Mouse (Mus musculus): Measurements from ENCODE around the gene Dnah17. TPM values are rescaled to one million over a fixed set of nuclear protein-coding genes. Genes with fewer than 3 reads are reported as not detected.

Dnah17 gene
- polyA plus RNA-seq, 1 experiment from 2014 or later = 0.04 TPM

DNA sequence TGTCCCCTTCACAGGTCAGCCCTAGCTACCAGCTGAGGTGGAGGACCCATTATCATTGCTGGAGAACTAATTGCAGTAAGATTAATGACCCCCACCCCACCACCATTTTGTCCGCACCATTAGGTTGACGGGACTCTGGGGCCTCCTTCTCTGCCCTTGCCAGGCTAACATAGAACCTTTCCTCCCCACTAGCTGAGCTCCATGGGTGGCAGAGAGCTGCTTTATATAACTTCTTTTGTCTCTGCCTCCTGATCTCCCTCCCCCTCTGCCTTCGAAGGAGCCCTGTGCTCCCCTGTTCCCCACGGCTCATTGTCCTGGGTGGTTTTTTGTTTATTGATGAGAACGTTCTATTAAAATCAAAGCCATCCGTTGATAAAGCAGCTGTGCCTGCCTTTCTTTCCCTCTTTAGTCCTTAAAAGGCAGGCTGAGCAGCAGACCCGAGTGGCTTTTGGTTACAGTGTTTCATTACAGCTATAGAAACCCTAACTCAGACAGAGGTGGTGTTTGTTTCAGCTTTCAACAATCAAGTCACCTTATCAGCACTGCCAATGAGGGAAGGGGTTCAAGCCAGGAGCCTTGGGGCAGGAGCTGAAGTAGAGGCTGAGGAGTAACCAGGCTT, 12.2 kb upstream of the Dnah17 start:
- DNase-seq (ENCODE audit: low spot score) (no peak), ATAC-seq (ENCODE audit: low FRiP score, low TSS enrichment) (no peak)
- TF ChIP-seq CTCF (IDR thresholded peaks at IDR 0.05; ENCODE audit: low read depth) (no peak), EP300 (optimal IDR thresholded peaks at IDR 0.05) (no peak)
- no peak overlapping the region for H3K4me3 ChIP-seq (ENCODE audit: low read depth, low read length)
- H3K36me3 ChIP-seq (ENCODE audit: control insufficient read depth, insufficient read depth, low read length) = no peaks in the 10 kb centered on the region
- WGBS = 28% methylated on average over 7 of the region's 7 CpGs
- H3K4me1 ChIP-seq (replicated peaks; ENCODE audit: control insufficient read depth, insufficient read depth) = no peaks in the 10 kb centered on the region
- no peak overlapping the region for H3K4me2 ChIP-seq (replicated peaks; ENCODE audit: low read depth)
- no peaks in the 10 kb centered on the region for H3K9me3 ChIP-seq (ENCODE audit: control insufficient read depth, low read length)
- H3K27ac ChIP-seq (replicated peaks) = no peak overlapping the region
- no peaks in the 10 kb centered on the region for H3K27me3 ChIP-seq (ENCODE audit: control insufficient read depth, insufficient read depth, low read length)
- H3K9ac ChIP-seq (ENCODE audit: low read length) = no peak overlapping the region

DNA sequence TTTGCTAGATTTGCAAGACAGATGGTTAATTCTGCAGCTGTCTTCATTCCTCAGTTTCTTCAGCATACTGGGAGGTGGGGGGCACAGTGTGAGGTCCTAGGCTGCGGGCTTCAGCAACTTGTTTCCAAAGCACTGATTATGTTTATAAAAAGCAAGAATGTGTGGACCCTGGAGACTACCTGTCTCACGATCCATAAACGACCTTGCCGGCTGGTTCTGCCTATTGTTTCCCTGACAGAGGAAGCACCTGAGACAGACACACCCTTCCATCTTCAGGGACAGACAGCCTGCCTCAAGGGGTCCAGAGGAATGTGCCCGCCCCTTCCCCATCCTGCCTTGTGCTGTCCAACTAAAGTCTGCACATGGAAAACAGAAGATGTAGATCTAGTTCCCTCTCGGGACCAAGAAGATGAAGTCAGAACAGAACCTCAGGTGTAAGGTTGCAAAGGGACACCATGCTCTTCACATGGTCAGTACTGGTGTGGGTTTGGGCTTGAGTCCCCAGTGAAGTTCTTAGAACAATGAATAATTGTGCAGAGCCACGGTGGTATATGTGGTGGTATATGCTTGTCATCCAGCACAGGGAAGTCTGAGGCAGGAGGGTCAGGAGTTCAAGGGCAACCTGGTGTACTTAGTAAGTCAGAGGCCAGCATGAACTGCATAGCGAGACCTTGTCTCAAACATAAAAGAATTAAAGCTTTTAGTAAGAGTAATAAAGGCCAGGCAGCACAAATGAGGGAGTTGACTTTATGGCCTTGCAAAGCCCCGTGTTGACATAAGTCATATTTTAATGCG, 10.5 kb upstream of the Dnah17 start:
- Histone ChIP-seq H3K27ac (replicated peaks) (no peak overlapping the region), H3K9me3 (ENCODE audit: control insufficient read depth, low read length) (no peaks in the 10 kb centered on the region), H3K36me3 (ENCODE audit: control insufficient read depth, insufficient read depth, low read length) (no peaks in the 10 kb centered on the region), H3K4me2 (replicated peaks; ENCODE audit: low read depth) (no peak overlapping the region), H3K4me3 (ENCODE audit: low read depth, low read length) (no peak overlapping the region), H3K27me3 (ENCODE audit: control insufficient read depth, insufficient read depth, low read length) (no peaks in the 10 kb centered on the region), H3K4me1 (replicated peaks; ENCODE audit: control insufficient read depth, insufficient read depth) (no peaks in the 10 kb centered on the region), H3K9ac (ENCODE audit: low read length) (no peak overlapping the region)
- 46% methylated on average over 10 of the region's 10 CpGs for WGBS
- DNase-seq (ENCODE audit: low spot score) = no peak
- TF ChIP-seq CTCF (IDR thresholded peaks at IDR 0.05; ENCODE audit: low read depth) (no peak), EP300 (optimal IDR thresholded peaks at IDR 0.05) (no peak)
- ATAC-seq (ENCODE audit: low FRiP score, low TSS enrichment) = no peak

DNA sequence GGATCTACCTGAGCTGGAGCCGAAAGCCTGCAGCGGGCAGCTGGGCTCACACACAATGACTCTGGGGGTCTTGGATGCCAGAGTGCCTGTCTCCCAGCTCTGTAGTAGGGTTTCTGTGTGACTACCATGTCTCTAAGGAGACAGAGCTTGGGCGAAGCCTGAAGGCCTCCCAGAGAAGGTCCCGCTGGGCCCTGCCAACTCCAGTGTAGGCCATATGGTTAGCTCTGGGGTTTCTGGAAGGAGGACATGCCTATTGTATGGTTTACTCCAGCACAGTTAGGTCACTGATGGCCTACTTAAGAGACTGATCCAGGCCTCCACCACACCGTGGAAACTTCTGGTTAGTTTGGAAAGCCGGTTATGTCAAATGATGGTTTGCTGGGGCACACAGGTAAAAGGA, 7.9 kb upstream of the Dnah17 start:
- DNase-seq (ENCODE audit: low spot score) = no peak
- Histone ChIP-seq H3K4me1 (replicated peaks; ENCODE audit: control insufficient read depth, insufficient read depth) (no peaks in the 10 kb centered on the region), H3K9me3 (ENCODE audit: control insufficient read depth, low read length) (no peaks in the 10 kb centered on the region), H3K27me3 (ENCODE audit: control insufficient read depth, insufficient read depth, low read length) (no peaks in the 10 kb centered on the region), H3K9ac (ENCODE audit: low read length) (no peak overlapping the region), H3K4me2 (replicated peaks; ENCODE audit: low read depth) (no peak overlapping the region), H3K36me3 (ENCODE audit: control insufficient read depth, insufficient read depth, low read length) (no peaks in the 10 kb centered on the region), H3K4me3 (ENCODE audit: low read depth, low read length) (no peak overlapping the region), H3K27ac (replicated peaks) (no peak overlapping the region)
- TF ChIP-seq EP300 (optimal IDR thresholded peaks at IDR 0.05) (no peak), CTCF (IDR thresholded peaks at IDR 0.05; ENCODE audit: low read depth) (no peak)
- no peak for ATAC-seq (ENCODE audit: low FRiP score, low TSS enrichment)
- WGBS = 96% methylated on average over 6 of the region's 6 CpGs

DNA sequence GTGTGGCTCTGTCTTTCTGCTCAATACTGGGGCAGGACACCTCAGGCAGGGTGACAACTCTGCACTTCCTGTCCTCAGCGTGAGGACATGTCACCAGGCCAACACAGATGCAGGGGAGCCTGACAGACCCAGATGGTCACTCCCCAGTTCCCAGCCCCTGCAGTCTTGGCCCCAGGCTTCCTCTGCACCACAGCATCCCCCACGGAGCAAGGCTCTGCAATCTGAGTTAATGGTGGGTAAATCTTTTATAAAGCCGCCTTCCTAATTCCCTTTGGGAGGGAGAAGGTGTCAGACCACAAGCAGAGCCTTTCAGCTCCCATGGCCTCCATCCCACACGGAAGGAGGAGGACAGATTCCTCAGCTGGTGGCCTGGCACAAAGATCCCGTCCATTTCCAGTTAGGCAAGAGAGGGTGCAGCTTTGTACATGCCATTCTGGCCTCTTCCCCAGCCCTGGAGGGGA, 5.8 kb upstream of the Dnah17 start:
- H3K9me3 ChIP-seq (ENCODE audit: control insufficient read depth, low read length) = no peaks in the 10 kb centered on the region
- no peaks in the 10 kb centered on the region for H3K27me3 ChIP-seq (ENCODE audit: control insufficient read depth, insufficient read depth, low read length)
- no peak for ATAC-seq (ENCODE audit: low FRiP score, low TSS enrichment)
- TF ChIP-seq EP300 (optimal IDR thresholded peaks at IDR 0.05) (no peak), CTCF (IDR thresholded peaks at IDR 0.05; ENCODE audit: low read depth) (no peak)
- DNase-seq (ENCODE audit: low spot score) = no peak
- no peak overlapping the region for H3K4me3 ChIP-seq (ENCODE audit: low read depth, low read length)
- no peak overlapping the region for H3K9ac ChIP-seq (ENCODE audit: low read length)
- H3K36me3 ChIP-seq (ENCODE audit: control insufficient read depth, insufficient read depth, low read length) = no peaks in the 10 kb centered on the region
- no peak overlapping the region for H3K4me2 ChIP-seq (replicated peaks; ENCODE audit: low read depth)
- H3K27ac ChIP-seq (replicated peaks) = no peak overlapping the region; the same call in 1 of the 2 replicates
- no peaks in the 10 kb centered on the region for H3K4me1 ChIP-seq (replicated peaks; ENCODE audit: control insufficient read depth, insufficient read depth)
- WGBS = 52% methylated on average over 5 of the region's 5 CpGs

DNA sequence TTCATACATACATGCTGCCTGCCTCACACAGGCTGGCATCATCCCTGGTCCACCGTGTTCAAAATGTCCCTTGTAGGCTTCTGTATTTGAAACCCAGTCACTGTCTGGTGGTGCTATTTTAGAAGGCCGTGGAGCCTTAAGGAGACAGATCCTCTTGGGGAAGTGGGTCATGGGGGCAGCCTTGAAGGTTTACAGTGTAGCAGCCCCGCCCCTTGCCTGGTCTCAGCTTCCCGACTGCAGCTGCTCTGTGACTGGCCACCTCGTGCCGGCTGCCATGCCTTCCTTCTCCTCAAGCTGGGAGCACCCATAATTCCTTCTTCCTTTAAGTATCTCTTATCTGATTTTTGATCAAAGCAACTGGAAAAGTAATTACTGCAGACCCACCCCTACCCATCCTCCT, 4.8 kb upstream of the Dnah17 start:
- no peaks in the 10 kb centered on the region for H3K27me3 ChIP-seq (ENCODE audit: control insufficient read depth, insufficient read depth, low read length)

DNA sequence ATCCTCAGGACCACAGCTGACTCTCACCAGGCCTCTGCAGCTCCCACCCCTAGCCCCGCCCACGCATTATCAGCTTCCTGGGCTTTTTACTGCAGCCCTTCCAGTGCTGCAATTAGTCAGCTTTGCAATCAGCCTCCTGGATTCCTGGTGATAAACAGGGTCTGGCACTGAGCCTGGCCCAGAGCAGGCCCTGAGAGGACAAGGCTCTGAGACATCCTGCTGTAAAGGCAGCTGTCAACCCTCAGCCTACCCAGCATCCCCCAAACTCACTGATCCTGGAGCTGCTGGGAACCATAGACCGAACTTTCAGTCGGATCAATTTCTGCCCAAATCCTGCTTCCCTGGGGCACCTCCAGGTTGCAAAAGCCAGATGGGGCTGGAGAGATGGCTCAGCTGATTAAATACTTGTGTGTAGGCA, 3.3 kb upstream of the Dnah17 start:
- Histone ChIP-seq H3K36me3 (ENCODE audit: control insufficient read depth, insufficient read depth, low read length) (no peaks in the 10 kb centered on the region), H3K4me1 (replicated peaks; ENCODE audit: control insufficient read depth, insufficient read depth) (no peaks in the 10 kb centered on the region), H3K4me2 (replicated peaks; ENCODE audit: low read depth) (no peak overlapping the region), H3K27ac (replicated peaks) (no peak overlapping the region), H3K9ac (ENCODE audit: low read length) (no peak overlapping the region), H3K4me3 (ENCODE audit: low read depth, low read length) (no peak overlapping the region), H3K9me3 (ENCODE audit: control insufficient read depth, low read length) (no peaks in the 10 kb centered on the region), H3K27me3 (ENCODE audit: control insufficient read depth, insufficient read depth, low read length) (no peaks in the 10 kb centered on the region)
- TF ChIP-seq EP300 (optimal IDR thresholded peaks at IDR 0.05) = no peak
- TF ChIP-seq CTCF (IDR thresholded peaks at IDR 0.05; ENCODE audit: low read depth) = no peak
- DNase-seq (ENCODE audit: low spot score) (peak; percentile 70), ATAC-seq (ENCODE audit: low FRiP score, low TSS enrichment) (peak; percentile 33; the same call in 1 of the 2 replicates)
- WGBS = 34% methylated on average over 4 of the region's 4 CpGs

More for the DNA sequence above, 4.8 kb upstream of the Dnah17 start:
- 0 out of 2 replicates have a peak overlapping the region, but pooled peaks have one; percentile 24 for H3K27ac ChIP-seq (replicated peaks)
- 38% methylated on average over 6 of the region's 6 CpGs for WGBS
- no peak for ATAC-seq (ENCODE audit: low FRiP score, low TSS enrichment)
- H3K9me3 ChIP-seq (ENCODE audit: control insufficient read depth, low read length) = no peaks in the 10 kb centered on the region
- no peak overlapping the region for H3K4me3 ChIP-seq (ENCODE audit: low read depth, low read length)
- DNase-seq (ENCODE audit: low spot score) = no peak
- H3K4me1 ChIP-seq (replicated peaks; ENCODE audit: control insufficient read depth, insufficient read depth) = no peaks in the 10 kb centered on the region
- H3K4me2 ChIP-seq (replicated peaks; ENCODE audit: low read depth) = no peak overlapping the region
- H3K36me3 ChIP-seq (ENCODE audit: control insufficient read depth, insufficient read depth, low read length) = no peaks in the 10 kb centered on the region
- H3K9ac ChIP-seq (ENCODE audit: low read length) = no peak overlapping the region
- TF ChIP-seq EP300 (optimal IDR thresholded peaks at IDR 0.05) (no peak), CTCF (IDR thresholded peaks at IDR 0.05; ENCODE audit: low read depth) (no peak)

All from stomach, postnatal 0 days (tissue).